Mouse (Mus musculus): Measurements from ENCODE around the gene Mtmr3. TPM values are rescaled to one million over a fixed set of nuclear protein-coding genes. Genes with fewer than 3 reads are reported as not detected.
"Not testable (repeated sequence)": the region's sequence is repeated elsewhere in the genome, so short reads cannot be mapped to it uniquely, and the experiment has no call there.

Gene Mtmr3
- polyA plus RNA-seq, 1 experiment from 2014 or later = 31.7 TPM

DNA sequence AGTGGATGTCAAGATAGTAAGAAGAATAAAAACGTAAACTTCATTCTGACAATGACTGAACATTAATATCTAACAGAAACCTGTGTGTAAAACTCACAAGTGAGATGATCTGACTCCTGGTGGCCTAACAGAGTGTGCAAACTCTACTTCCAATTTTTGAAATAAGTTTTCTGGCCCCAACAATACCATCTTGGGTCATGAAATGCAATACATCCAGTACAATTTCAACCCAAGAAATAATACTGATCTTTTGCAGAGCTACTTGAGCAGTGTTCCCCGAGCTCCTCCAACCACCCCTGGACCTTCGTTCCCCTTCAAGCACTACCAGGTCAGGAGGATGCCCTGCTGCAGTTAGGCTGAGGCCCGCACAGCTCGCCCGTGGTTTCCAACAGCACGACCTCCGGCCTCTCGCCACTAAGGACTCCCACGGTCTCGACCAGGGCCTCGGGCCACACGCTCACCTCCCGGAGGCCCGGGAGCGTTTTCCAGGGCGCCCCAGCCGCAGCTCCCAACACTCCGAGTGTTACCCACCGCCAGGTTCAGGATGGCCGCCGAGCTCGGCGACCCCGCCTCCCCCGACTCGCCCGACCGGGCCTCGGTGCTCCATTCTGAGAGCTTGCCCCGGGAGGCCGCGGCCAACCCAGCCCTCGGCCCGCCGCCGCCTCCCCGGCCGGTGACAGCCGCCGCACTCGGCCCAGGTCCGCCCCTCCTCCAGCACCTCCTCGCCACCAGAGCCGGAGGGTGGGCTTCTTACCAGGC lies 635 bp downstream of the Mtmr3 start:
- H3K4me3 ChIP-seq = peak overlapping the region; percentile 94
- peaks cover 16% of the 10 kb centered on the region for H3K4me1 ChIP-seq (replicated peaks)
- no peak for DNase-seq (ENCODE audit: low spot score)
- H3K27ac ChIP-seq = peak overlapping the region; percentile 98
- no peaks in the 10 kb centered on the region for H3K9me3 ChIP-seq
- H3K27me3 ChIP-seq (ENCODE audit: insufficient read depth, poor library complexity, severe bottlenecking) = no peaks in the 10 kb centered on the region
- H3K36me3 ChIP-seq = 0 out of 2 replicates have a peak, but pooled peaks cover 2% of the 10 kb centered on the region
- under 1% methylated on average over 45 of the region's 45 CpGs for WGBS

DNA sequence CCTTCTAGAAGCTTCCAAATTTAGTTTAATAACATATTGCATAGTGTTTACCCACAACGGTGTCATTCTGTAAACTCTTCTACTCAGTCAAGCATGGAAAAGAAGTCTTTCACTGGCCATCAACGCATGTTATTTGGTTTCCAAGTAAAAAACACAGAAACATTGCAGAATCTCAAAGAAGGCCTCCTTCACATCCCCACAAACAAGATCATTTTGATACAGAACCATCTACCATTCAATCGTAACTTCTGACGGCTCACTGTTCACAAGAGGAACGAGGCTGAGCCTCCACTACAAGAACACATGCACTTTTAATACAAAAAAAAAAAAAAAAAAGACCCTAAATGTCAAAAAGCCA lies 1.2 kb downstream of the Mtmr3 start:
- Histone ChIP-seq H3K9me3 (no peaks in the 10 kb centered on the region), H3K27me3 (ENCODE audit: insufficient read depth, poor library complexity, severe bottlenecking) (no peaks in the 10 kb centered on the region), H3K4me3 (peak overlapping the region; percentile 94), H3K4me1 (replicated peaks) (peaks cover 16% of the 10 kb centered on the region), H3K36me3 (0 out of 2 replicates have a peak, but pooled peaks cover 2% of the 10 kb centered on the region), H3K27ac (peak overlapping the region; percentile 40; the same call in 1 of the 2 replicates)
- WGBS = 47% methylated on average over 5 of the region's 5 CpGs
- DNase-seq (ENCODE audit: low spot score) = no peak

DNA sequence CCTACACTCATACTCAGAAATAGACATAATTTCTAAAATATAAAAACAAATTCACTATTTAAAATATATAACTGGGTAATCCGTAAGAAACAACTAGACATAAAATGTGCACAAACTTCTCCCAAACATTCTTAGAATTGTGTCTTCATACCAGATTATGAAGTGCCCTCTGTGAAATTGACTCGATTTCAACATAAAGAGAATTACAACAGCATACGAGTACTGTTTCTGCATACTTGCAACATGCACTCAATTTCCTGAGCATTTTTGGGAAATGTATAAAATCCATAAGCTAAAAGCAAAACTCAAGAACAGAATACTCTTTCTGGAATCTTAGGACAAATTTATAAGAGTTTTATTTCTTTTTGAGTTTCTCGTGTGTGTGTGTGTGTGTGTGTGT lies 2.9 kb downstream of the Mtmr3 start:
- DNase-seq (ENCODE audit: low spot score) = no peak
- Histone ChIP-seq H3K4me1 (replicated peaks) (peaks cover 16% of the 10 kb centered on the region), H3K36me3 (0 out of 2 replicates have a peak, but pooled peaks cover 8% of the 10 kb centered on the region), H3K9me3 (no peaks in the 10 kb centered on the region), H3K27me3 (ENCODE audit: insufficient read depth, poor library complexity, severe bottlenecking) (no peaks in the 10 kb centered on the region), H3K27ac (no peak overlapping the region), H3K4me3 (no peak overlapping the region)
- WGBS = 90% methylated on average over 4 of the region's 4 CpGs

DNA sequence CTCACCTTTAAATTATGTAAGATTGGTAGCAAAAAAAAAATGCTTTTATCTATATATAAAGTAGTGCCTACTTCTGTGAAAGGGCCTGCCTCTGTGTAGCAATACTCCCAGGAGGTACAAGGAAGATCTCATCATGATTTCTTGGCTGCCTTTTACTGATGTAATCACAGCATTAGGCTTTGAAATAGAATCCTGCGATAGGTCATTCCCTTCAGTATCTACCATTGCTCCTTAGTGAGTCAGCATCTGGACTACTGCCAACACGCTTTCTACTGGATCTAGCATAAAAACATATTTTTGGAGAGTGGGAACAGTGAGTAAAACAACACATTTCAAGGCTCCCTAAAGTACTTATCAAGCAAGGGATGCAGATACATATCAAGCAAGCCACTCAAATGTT lies 16.0 kb downstream of the Mtmr3 start:
- Histone ChIP-seq H3K4me1 (replicated peaks) (peaks cover 7% of the 10 kb centered on the region), H3K9me3 (no peaks in the 10 kb centered on the region), H3K36me3 (no peaks in the 10 kb centered on the region), H3K4me3 (no peak overlapping the region), H3K27me3 (ENCODE audit: insufficient read depth, poor library complexity, severe bottlenecking) (no peaks in the 10 kb centered on the region), H3K27ac (no peak overlapping the region)
- DNase-seq (ENCODE audit: low spot score) = no peak
- WGBS = 94% methylated on average over 2 of the region's 2 CpGs

DNA sequence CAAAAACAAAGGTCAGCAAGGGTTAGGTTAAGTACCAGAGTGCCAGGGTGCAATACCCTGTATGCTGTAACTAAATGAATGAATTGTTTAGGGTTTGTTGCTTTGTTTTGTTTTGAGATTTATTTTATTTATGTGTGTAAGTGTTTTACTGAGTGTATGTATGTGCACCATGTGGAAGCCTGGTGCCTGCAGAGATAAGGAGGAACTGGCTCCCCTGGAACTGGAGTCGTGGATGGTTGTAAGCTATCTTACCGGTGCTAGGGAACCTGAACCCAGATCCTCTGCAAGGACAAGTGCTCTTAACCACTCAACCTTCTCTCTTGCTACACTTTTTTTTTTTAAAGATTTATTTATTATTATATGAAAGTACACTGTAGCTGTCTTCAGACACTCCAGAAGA lies 17.6 kb downstream of the Mtmr3 start:
- Histone ChIP-seq H3K36me3 (no peaks in the 10 kb centered on the region), H3K27me3 (ENCODE audit: insufficient read depth, poor library complexity, severe bottlenecking) (no peaks in the 10 kb centered on the region), H3K4me3 (no peak overlapping the region), H3K4me1 (replicated peaks) (peaks cover 7% of the 10 kb centered on the region), H3K27ac (no peak overlapping the region), H3K9me3 (no peaks in the 10 kb centered on the region)
- no peak for DNase-seq (ENCODE audit: low spot score)
- WGBS = 96% methylated on average over 2 of the region's 2 CpGs

DNA sequence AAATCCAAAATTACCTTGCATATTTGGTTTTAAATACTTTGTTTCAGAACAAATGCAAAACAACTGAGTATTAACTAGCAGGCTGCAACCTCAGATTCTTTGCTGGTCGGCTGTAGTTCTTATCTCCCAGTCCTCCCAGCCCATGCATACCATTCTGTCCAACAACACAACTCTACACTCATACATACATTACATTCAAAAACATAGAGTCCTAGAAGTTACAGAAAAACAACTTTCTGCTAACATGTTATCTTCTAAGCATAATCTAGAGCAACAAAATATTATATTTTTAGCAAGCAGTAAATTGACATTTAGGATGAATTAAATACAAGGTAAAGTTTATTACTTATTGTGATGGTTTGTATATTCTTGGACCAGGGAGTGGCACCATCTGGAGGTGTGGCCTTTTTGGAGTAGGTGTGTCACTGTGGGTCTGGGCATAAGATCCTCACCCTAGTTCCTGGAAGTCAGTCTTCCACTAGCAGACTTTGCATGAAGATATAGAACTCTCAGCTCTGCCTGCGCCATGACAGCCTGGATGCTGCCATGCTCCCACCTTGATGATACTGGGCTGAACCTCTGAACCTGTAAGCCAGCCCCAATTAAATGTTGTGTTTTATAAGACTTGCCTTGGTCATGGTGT lies 18.5 kb downstream of the Mtmr3 start:
- not testable (repeated sequence) for H3K27ac ChIP-seq; H3K36me3 ChIP-seq; H3K4me3 ChIP-seq; DNase-seq (ENCODE audit: low spot score); H3K27me3 ChIP-seq (ENCODE audit: insufficient read depth, poor library complexity, severe bottlenecking); H3K9me3 ChIP-seq; H3K4me1 ChIP-seq (replicated peaks)
- WGBS = 90% methylated on average over 2 of the region's 2 CpGs

DNA sequence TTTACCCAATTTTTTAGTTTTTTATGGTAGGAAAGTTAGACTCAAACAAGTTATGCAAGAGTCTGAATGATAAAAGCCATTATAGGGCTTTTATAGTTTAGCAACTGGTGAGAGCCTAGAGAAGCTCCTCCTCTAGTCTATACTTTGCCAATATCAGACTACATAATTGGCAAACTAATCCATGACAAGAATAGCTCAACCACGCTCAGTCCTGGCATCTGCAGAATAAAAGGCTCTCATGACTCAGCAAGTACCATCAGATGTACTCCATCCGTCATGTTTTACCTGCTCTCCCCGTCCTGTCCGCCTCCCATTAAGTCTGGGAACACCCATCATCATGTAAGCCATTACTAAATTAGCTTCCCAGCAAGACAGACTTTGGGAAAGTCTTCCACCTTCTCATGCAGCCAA lies 23.2 kb downstream of the Mtmr3 start:
- H3K4me1 ChIP-seq (replicated peaks) = peaks cover 7% of the 10 kb centered on the region
- no peaks in the 10 kb centered on the region for H3K27me3 ChIP-seq (ENCODE audit: insufficient read depth, poor library complexity, severe bottlenecking)
- H3K27ac ChIP-seq = no peak overlapping the region
- H3K4me3 ChIP-seq = no peak overlapping the region
- H3K9me3 ChIP-seq = no peaks in the 10 kb centered on the region
- no peak for DNase-seq (ENCODE audit: low spot score)
- 82% methylated on average over 4 of the region's 4 CpGs for WGBS
- H3K36me3 ChIP-seq = 0 out of 2 replicates have a peak, but pooled peaks cover 5% of the 10 kb centered on the region

DNA sequence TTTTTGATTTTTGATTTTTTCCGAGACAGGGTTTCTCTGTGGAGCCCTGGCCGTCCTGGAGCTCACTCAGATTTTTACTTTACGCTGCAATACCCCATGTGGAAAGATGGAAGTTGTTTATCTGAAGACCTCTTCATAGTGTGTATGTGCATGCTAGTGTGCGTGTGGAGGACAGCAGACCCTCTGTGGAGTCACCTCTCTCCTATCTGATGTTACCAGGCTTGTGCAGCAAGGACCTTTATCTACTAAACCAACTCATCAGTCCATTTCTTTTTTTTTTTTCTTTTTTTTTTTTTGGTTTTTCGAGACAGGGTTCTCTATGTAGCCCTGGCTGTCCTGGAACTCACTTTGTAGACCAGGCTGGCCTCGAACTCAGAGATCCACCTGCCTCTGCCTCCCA lies 28.3 kb downstream of the Mtmr3 start:
- Histone ChIP-seq H3K36me3 (peaks cover 16% of the 10 kb centered on the region), H3K4me1 (replicated peaks) (no peaks in the 10 kb centered on the region), H3K27me3 (ENCODE audit: insufficient read depth, poor library complexity, severe bottlenecking) (no peaks in the 10 kb centered on the region), H3K9me3 (no peaks in the 10 kb centered on the region), H3K4me3 (no peak overlapping the region), H3K27ac (no peak overlapping the region)
- no peak for DNase-seq (ENCODE audit: low spot score)
- 93% methylated on average over 6 of the region's 6 CpGs for WGBS

DNA sequence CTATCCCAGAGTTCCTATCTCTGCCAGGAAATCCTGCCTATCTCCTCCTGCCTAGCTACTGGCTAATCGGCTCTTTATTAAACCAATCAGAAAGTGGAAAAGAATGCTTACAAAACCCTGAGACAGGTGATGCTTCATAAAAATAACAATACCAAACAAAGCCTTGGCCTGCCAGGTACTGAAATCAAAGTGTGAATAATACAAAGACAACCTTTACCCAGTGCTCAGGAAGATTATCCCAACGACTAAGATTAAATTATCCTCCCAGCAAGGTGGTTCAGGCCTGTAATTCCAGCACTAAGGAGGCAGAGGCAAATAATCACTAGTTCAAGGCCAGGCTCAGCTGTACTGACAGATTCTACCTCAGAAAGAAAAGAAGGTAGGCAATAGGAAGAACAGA lies 29.1 kb downstream of the Mtmr3 start:
- DNase-seq (ENCODE audit: low spot score) = no peak
- no peak overlapping the region for H3K27ac ChIP-seq
- 86% methylated on average over 2 of the region's 2 CpGs for WGBS
- no peaks in the 10 kb centered on the region for H3K27me3 ChIP-seq (ENCODE audit: insufficient read depth, poor library complexity, severe bottlenecking)
- H3K4me1 ChIP-seq (replicated peaks) = no peaks in the 10 kb centered on the region
- H3K4me3 ChIP-seq = no peak overlapping the region
- H3K9me3 ChIP-seq = no peaks in the 10 kb centered on the region
- peaks cover 16% of the 10 kb centered on the region for H3K36me3 ChIP-seq

DNA sequence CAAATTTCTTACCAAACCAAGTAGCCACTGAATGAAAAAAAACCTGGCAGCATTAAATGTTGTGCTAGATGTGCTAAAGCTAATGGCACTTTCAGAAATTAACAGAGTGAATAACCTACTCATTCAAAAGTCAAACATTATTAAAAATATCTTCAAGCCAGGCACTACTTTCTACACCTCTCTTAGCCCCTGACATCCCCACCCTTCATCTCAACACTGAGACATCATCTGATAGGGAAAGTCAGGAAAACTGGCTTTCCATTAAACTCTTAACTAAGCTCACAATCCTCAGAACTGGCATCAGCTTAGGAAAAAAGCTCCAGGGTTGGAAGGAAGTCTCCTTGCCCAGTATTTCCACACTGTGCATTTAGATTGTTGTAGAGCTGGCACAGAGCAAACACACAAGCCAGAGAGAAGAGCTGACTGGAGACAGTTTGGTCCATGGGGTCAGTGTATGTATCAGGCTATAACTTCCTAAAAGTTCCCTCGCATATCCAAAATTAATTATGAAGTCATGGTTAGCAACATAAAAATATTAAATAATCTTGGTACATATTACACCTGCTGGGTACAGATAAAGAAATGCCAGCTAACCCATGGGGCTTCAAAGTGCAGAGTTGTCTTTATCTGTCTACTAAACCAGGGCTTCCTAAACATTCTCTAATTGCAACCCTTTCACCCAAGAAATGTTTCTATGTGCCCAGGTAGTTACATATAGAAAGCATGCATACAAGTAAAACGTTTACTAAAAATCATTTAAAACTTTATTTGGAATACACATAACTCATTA lies 41.2 kb downstream of the Mtmr3 start:
- Histone ChIP-seq H3K9me3 (no peaks in the 10 kb centered on the region), H3K36me3 (no peaks in the 10 kb centered on the region), H3K4me1 (replicated peaks) (no peaks in the 10 kb centered on the region), H3K27ac (no peak overlapping the region), H3K4me3 (no peak overlapping the region), H3K27me3 (ENCODE audit: insufficient read depth, poor library complexity, severe bottlenecking) (no peaks in the 10 kb centered on the region)
- 85% methylated on average over 2 of the region's 2 CpGs for WGBS
- DNase-seq (ENCODE audit: low spot score) = no peak

DNA sequence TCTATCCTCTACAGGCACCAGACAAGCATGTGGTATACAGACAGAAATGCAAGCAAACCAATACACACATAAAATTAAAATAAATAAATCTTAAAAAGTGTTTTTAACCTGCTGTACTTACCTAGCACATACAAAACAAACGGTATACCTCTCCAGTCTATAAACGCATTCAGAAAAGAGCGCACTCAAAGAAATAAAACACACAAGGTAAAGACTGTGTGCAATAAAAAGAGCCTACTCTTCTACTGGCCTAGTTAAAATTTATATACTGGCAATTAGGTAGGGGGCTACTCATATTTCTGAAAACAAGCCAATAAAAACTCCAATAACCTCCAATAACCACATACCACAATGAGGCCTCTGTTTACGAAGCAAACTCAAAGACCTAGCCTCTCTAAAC lies 47.1 kb downstream of the Mtmr3 start:
- no peak for DNase-seq (ENCODE audit: low spot score)
- WGBS = 97% methylated on average over 4 of the region's 4 CpGs
- no peak overlapping the region for H3K4me3 ChIP-seq
- no peaks in the 10 kb centered on the region for H3K27me3 ChIP-seq (ENCODE audit: insufficient read depth, poor library complexity, severe bottlenecking)
- no peaks in the 10 kb centered on the region for H3K4me1 ChIP-seq (replicated peaks)
- H3K36me3 ChIP-seq = no peaks in the 10 kb centered on the region
- no peaks in the 10 kb centered on the region for H3K9me3 ChIP-seq
- H3K27ac ChIP-seq = no peak overlapping the region

DNA sequence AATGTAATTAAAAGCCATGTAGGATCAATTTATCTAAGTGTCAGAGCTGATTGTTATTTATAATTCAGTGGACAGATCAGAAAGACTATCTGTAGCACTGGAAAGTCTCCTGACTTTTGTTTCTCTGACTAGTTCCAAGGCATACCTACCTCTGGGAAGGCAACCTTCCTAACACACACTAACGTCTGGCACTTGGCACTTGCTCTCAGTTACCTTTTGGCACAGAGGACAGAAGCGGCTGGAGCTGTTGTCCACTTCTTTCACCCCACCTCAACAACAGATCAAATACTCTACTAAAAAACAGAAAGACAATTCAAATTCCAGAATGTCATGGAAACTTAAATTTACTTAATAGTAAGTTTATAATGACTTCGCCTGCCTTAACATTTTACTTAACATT lies 48.7 kb downstream of the Mtmr3 start:
- Histone ChIP-seq H3K27ac (no peak overlapping the region), H3K4me3 (no peak overlapping the region), H3K9me3 (no peaks in the 10 kb centered on the region), H3K27me3 (ENCODE audit: insufficient read depth, poor library complexity, severe bottlenecking) (no peaks in the 10 kb centered on the region), H3K36me3 (no peaks in the 10 kb centered on the region), H3K4me1 (replicated peaks) (no peaks in the 10 kb centered on the region)
- DNase-seq (ENCODE audit: low spot score) = no peak
- WGBS = 86% methylated on average over 3 of the region's 3 CpGs

DNA sequence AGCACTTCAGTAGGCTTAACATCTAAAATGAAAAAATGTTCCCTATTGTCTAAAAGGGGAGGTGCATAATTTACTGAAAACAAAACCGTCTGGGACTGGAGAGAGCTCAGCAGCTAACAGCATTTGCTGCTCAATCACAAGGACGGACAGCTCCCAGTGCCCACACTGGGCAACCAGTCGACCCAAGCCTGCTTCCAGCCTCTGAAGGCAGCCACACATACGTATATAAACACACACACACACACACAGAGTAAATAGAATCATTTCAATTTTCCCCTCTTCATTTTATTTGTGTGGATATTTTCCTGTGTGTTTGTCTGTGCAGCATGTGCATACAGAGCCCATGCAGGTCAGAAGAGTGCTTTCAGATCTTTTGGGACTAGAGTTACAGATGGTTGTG lies 49.3 kb downstream of the Mtmr3 start:
- Histone ChIP-seq H3K27ac (no peak overlapping the region), H3K4me1 (replicated peaks) (no peaks in the 10 kb centered on the region), H3K36me3 (no peaks in the 10 kb centered on the region), H3K4me3 (no peak overlapping the region), H3K27me3 (ENCODE audit: insufficient read depth, poor library complexity, severe bottlenecking) (no peaks in the 10 kb centered on the region), H3K9me3 (no peaks in the 10 kb centered on the region)
- WGBS = 63% methylated on average over 4 of the region's 4 CpGs
- DNase-seq (ENCODE audit: low spot score) = no peak
